Mouse (Mus musculus): ENCODE results near the gene Pkdcc. TPM values are rescaled to one million over a fixed set of nuclear protein-coding genes. Genes with fewer than 3 reads are reported as not detected.

The Pkdcc gene
- polyA plus RNA-seq (2015; fragmentation: Nextera tagmentation; extraction: Ambion mirVana), result 2.8 and 4.1 TPM in 2 replicates

- 2% methylated on average over 71 of the region's 105 CpGs for WGBS (ENCODE audit: insufficient replicate concordance)
- Histone ChIP-seq H3K27me3 (peaks cover 47% of the 10 kb centered on the region), H3K4me1 (replicated peaks) (peaks cover 33% of the 10 kb centered on the region)
Measured at GRCm38 (mm10) chr17:83214674-83215528, at the start of gene Pkdcc. Gene Pkdcc, plus strand, starts transcription at chr17:83215292.

GRCm38 (mm10) chr17:83166195-83166594, 48.9 kb upstream of the Pkdcc start:
- 57% methylated on average over 5 of the region's 5 CpGs for WGBS (ENCODE audit: insufficient replicate concordance)
- H3K4me3 ChIP-seq (replicated peaks), result no peak overlapping the region
- no peak overlapping the region for H3K4me2 ChIP-seq
- no peaks in the 10 kb centered on the region for H3K9me3 ChIP-seq (replicated peaks)
- no peak overlapping the region for H3K27ac ChIP-seq (replicated peaks)
- no peak for ATAC-seq (ENCODE audit: insufficient read depth)
- H3K9ac ChIP-seq, result no peak overlapping the region
- H3K27me3 ChIP-seq, result no peaks in the 10 kb centered on the region
- H3K4me1 ChIP-seq (replicated peaks), result no peaks in the 10 kb centered on the region
- H3K36me3 ChIP-seq (replicated peaks), result no peaks in the 10 kb centered on the region

More at GRCm38 (mm10) chr17:83214674-83215528, at the start of gene Pkdcc:
- ATAC-seq (ENCODE audit: insufficient read depth), result peak; percentile 75
- no peaks in the 10 kb centered on the region for H3K36me3 ChIP-seq (replicated peaks)
- H3K27ac ChIP-seq (replicated peaks), result peak within 1 kb of the TSS; percentile 77
- H3K4me2 ChIP-seq, result peak within 1 kb of the TSS; percentile 63
- peak within 1 kb of the TSS; percentile 63 for H3K4me3 ChIP-seq (replicated peaks)
- no peaks in the 10 kb centered on the region for H3K9me3 ChIP-seq (replicated peaks)
- peak within 1 kb of the TSS; percentile 56 for H3K9ac ChIP-seq

DNA sequence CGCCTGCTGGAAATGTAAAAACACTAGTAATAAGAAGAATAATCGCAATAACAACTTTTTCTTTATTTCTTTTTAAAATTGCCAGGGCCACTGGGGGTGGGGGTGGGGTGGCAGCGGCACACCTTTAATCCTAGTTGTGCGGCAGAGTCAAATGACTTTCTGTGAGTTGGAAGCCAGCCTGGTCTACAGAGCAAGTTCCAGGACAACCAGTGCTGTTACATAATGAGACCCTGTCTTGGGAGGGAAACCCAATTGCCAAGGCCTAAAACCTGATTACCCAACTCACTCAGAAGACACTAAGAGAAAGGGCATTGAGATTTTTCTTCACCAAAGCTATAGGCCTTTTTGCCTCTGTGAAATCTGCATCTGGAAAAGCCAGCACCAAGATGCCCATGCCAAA, 38.9 kb upstream of the Pkdcc start:
- 71% methylated on average over 4 of the region's 4 CpGs for WGBS (ENCODE audit: insufficient replicate concordance)
- Histone ChIP-seq H3K9ac (no peak overlapping the region), H3K27me3 (no peaks in the 10 kb centered on the region), H3K4me3 (replicated peaks) (no peak overlapping the region), H3K9me3 (replicated peaks) (no peaks in the 10 kb centered on the region), H3K4me2 (no peak overlapping the region), H3K27ac (replicated peaks) (no peak overlapping the region), H3K4me1 (replicated peaks) (no peaks in the 10 kb centered on the region), H3K36me3 (replicated peaks) (no peaks in the 10 kb centered on the region)
- ATAC-seq (ENCODE audit: insufficient read depth), result no peak

DNA sequence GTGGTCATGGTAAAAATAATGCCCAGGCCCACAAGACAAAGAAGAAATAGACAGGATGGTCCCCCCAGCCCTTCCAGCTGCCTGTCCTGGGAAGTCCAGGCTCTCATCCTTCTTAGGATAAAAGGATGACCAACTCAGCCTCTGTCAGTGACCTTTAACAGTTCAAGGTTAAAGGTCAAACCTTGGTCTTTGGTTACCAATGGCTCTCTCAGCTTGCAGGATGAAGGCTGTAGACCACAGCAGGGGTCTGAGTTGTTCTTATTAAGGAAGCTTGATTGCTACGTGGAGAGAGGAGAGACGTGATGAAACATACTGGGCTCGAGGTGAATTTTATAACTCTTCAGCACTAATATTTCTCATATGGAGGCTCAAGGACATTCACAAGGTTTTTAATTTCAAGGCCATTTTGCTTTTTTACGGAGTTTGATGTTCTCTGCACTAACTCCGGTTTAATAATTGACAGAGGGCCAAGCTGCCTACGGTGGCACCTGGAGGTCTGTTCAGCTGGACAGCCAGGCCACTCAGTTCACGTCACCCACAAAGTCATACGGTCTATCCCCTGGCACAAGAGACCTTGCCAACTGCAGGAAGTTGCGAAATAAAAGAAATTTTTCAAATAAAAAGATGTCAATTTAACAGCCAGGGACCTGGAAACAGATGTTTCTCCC, 36.5 kb upstream of the Pkdcc start:
- no peaks in the 10 kb centered on the region for H3K9me3 ChIP-seq (replicated peaks)
- no peaks in the 10 kb centered on the region; the same call in 1 of the 2 replicates for H3K4me1 ChIP-seq (replicated peaks)
- no peak overlapping the region for H3K4me3 ChIP-seq (replicated peaks)
- no peaks in the 10 kb centered on the region for H3K27me3 ChIP-seq
- no peak overlapping the region for H3K27ac ChIP-seq (replicated peaks)
- H3K4me2 ChIP-seq, result no peak overlapping the region
- H3K9ac ChIP-seq, result no peak overlapping the region
- H3K36me3 ChIP-seq (replicated peaks), result no peaks in the 10 kb centered on the region
- 48% methylated on average over 9 of the region's 9 CpGs for WGBS (ENCODE audit: insufficient replicate concordance)
- no peak for ATAC-seq (ENCODE audit: insufficient read depth)

DNA sequence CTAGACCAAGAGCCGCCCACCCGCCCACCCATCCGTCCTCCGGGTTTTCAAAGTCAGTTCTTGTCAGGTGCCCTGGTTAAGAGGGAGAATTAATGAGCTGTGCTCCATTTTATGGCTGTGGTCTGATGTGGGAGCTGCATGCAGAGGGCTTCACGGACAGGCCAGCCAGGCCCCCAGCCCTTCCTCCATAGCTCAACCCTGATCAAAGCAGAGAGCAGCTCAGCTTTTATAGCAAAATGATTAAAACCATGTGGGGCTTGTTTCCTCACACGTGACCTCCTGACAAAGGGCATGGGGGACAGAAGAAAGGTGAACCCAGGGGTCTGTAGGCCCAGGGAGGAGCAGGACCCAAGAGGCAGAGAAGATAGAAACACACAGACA, 36.0 kb upstream of the Pkdcc start:
- Histone ChIP-seq H3K9ac (no peak overlapping the region), H3K27me3 (no peaks in the 10 kb centered on the region), H3K27ac (replicated peaks) (no peak overlapping the region), H3K4me1 (replicated peaks) (no peaks in the 10 kb centered on the region; the same call in 1 of the 2 replicates), H3K9me3 (replicated peaks) (no peaks in the 10 kb centered on the region), H3K36me3 (replicated peaks) (no peaks in the 10 kb centered on the region), H3K4me2 (no peak overlapping the region), H3K4me3 (replicated peaks) (no peak overlapping the region)
- no peak for ATAC-seq (ENCODE audit: insufficient read depth)
- WGBS (ENCODE audit: insufficient replicate concordance), result 44% methylated on average over 6 of the region's 6 CpGs

DNA sequence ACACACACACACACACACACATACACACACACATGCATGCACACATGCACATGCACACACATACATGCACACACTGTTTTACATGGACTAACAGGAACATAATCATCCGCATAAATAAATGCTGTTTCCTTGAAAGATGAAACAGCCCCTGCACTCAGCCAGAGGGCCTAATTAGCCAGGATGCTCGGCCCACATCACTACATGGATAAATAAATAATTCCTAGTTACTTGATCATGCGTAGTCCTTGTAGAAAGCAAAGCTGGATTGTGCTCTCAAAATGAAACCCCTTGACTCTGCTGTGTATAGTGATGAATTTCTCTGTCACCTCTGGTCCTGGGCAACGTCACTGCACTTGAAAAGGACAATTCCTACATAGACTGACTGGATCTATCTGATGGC, 35.5 kb upstream of the Pkdcc start:
- no peak overlapping the region for H3K9ac ChIP-seq
- no peak overlapping the region for H3K4me3 ChIP-seq (replicated peaks)
- 70% methylated on average over 4 of the region's 4 CpGs for WGBS (ENCODE audit: insufficient replicate concordance)
- no peaks in the 10 kb centered on the region for H3K36me3 ChIP-seq (replicated peaks)
- H3K27ac ChIP-seq (replicated peaks), result no peak overlapping the region
- ATAC-seq (ENCODE audit: insufficient read depth), result no peak
- no peaks in the 10 kb centered on the region; the same call in 1 of the 2 replicates for H3K4me1 ChIP-seq (replicated peaks)
- H3K9me3 ChIP-seq (replicated peaks), result no peaks in the 10 kb centered on the region
- H3K4me2 ChIP-seq, result no peak overlapping the region
- no peaks in the 10 kb centered on the region for H3K27me3 ChIP-seq

DNA sequence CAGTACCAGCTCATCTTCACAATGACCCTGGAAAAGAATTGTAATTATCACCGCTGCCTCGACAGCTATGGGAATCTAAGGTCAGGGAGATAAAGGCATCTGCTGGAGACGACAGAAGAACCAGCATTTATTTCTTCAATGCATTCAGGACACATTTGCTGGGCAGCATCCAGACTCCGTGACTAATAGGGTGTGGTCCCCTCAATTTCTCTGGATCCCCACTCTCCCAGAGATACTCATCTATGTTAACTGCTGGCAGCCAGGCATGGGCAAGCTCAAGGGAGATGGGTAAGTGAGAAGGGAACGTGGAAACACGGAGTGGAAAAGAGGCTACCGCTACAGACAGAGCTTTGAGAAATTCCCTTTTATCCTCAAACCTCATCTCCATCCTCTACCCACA, 34.0 kb upstream of the Pkdcc start:
- Histone ChIP-seq H3K4me2 (no peak overlapping the region), H3K9me3 (replicated peaks) (no peaks in the 10 kb centered on the region), H3K9ac (no peak overlapping the region), H3K27ac (replicated peaks) (no peak overlapping the region), H3K27me3 (no peaks in the 10 kb centered on the region), H3K36me3 (replicated peaks) (no peaks in the 10 kb centered on the region), H3K4me1 (replicated peaks) (no peaks in the 10 kb centered on the region; the same call in 1 of the 2 replicates), H3K4me3 (replicated peaks) (no peak overlapping the region)
- ATAC-seq (ENCODE audit: insufficient read depth), result no peak
- WGBS (ENCODE audit: insufficient replicate concordance), result 66% methylated on average over 7 of the region's 7 CpGs

DNA sequence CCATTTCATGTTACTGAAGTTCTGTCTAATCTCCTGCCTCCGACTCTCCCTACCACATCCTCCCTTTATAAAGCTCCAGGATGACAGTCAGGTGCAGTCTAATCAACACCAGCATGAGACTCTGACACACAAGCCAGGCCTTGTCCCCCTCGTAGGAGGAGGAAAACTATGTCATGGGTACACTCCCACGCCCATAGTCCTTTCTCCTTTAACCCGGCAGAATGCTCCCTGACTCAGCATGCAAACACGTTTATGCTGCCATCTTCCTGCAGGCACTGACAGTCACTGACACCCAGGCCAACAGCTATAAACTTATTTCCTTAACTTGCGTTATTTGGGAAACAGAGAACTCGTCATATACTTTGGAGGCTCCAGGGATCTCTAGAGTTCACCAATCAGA, 33.5 kb upstream of the Pkdcc start:
- Histone ChIP-seq H3K27ac (replicated peaks) (no peak overlapping the region), H3K36me3 (replicated peaks) (no peaks in the 10 kb centered on the region), H3K4me2 (no peak overlapping the region), H3K9me3 (replicated peaks) (no peaks in the 10 kb centered on the region), H3K9ac (no peak overlapping the region), H3K27me3 (no peaks in the 10 kb centered on the region), H3K4me3 (replicated peaks) (no peak overlapping the region), H3K4me1 (replicated peaks) (no peaks in the 10 kb centered on the region; the same call in 1 of the 2 replicates)
- no peak for ATAC-seq (ENCODE audit: insufficient read depth)
- 46% methylated on average over 7 of the region's 7 CpGs for WGBS (ENCODE audit: insufficient replicate concordance)

DNA sequence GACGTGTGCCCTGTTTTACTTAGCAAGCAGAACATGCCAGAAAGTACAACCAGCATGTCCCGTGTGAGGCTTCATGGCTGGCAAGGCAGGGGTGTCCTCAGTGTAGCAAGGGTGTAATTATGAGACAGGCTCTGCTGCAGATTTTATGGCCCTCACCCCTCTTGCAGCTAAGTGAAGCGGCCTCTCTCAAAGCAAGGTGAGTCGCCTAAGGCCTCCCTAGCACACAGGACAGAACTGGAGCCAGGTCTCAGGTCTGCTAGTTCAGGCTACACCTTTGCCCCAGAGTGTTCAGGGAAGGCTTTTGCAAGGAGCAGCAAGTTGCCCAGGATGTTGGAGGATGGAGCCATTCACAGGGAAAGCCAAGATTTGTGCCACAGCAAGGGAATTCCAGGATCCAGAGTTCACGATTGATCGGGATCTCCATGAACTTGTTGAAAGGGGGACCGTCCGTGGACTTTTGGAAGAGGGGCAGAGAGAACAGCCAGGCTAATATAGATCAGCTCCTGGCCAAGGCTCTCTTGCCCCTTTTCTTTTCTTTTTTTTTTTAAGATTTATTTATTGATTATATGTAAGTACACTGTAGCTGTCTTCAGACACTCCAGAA, 32.9 kb upstream of the Pkdcc start:
- Histone ChIP-seq H3K27me3 (no peaks in the 10 kb centered on the region), H3K36me3 (replicated peaks) (no peaks in the 10 kb centered on the region), H3K9ac (no peak overlapping the region), H3K4me3 (replicated peaks) (no peak overlapping the region), H3K4me2 (no peak overlapping the region), H3K27ac (replicated peaks) (no peak overlapping the region), H3K9me3 (replicated peaks) (no peaks in the 10 kb centered on the region), H3K4me1 (replicated peaks) (no peaks in the 10 kb centered on the region; the same call in 1 of the 2 replicates)
- ATAC-seq (ENCODE audit: insufficient read depth), result no peak
- 68% methylated on average over 8 of the region's 8 CpGs for WGBS (ENCODE audit: insufficient replicate concordance)

GRCm38 (mm10) chr17:83182780-83183179, 32.3 kb upstream of the Pkdcc start:
- H3K27ac ChIP-seq (replicated peaks), result no peak overlapping the region
- H3K4me1 ChIP-seq (replicated peaks), result no peaks in the 10 kb centered on the region; the same call in 1 of the 2 replicates
- H3K36me3 ChIP-seq (replicated peaks), result no peaks in the 10 kb centered on the region
- WGBS (ENCODE audit: insufficient replicate concordance), result 57% methylated on average over 6 of the region's 6 CpGs
- H3K4me2 ChIP-seq, result no peak overlapping the region
- H3K9ac ChIP-seq, result no peak overlapping the region
- H3K9me3 ChIP-seq (replicated peaks), result no peaks in the 10 kb centered on the region
- no peaks in the 10 kb centered on the region for H3K27me3 ChIP-seq
- H3K4me3 ChIP-seq (replicated peaks), result no peak overlapping the region
- ATAC-seq (ENCODE audit: insufficient read depth), result no peak
